Mouse (Mus musculus): Measurements from ENCODE around the gene Trio. TPM values are rescaled to one million over a fixed set of nuclear protein-coding genes. Genes with fewer than 3 reads are reported as not detected.

The Trio gene
- polyA plus RNA-seq, 1 experiment from 2014 or later, result 38.1 TPM

- Histone ChIP-seq H3K4me3 (ENCODE audit: low read depth, low read length) (no peak overlapping the region), H3K4me1 (ENCODE audit: control insufficient read depth, insufficient read depth, low read length) (peaks cover 8% of the 10 kb centered on the region; the same call in 1 of the 2 replicates), H3K9me3 (replicated peaks; ENCODE audit: control insufficient read depth, low read length) (no peaks in the 10 kb centered on the region), H3K27me3 (replicated peaks; ENCODE audit: control insufficient read depth, insufficient read depth, low read length) (no peaks in the 10 kb centered on the region), H3K9ac (ENCODE audit: low read length) (no peak overlapping the region), H3K27ac (ENCODE audit: low read depth, low read length) (no peak overlapping the region), H3K4me2 (ENCODE audit: low read length) (no peak overlapping the region), H3K36me3 (ENCODE audit: control insufficient read depth, insufficient read depth, low read length) (no peaks in the 10 kb centered on the region)
- 47% methylated on average over 9 of the region's 9 CpGs for WGBS
- no peak for DNase-seq (ENCODE audit: low spot score)
- no peak for ATAC-seq
Observed at GRCm38 (mm10) chr15:27682619-27683018, 343.0 kb downstream of the Trio start.

GRCm38 (mm10) chr15:27681419-27682187, 344.0 kb downstream of the Trio start, which contains the start of gene Otulinl:
TSS of gene Otulinl (minus strand) at chr15:27681579.
- Histone ChIP-seq H3K9ac (ENCODE audit: low read length) (peak within 1 kb of the TSS; percentile 68), H3K4me3 (ENCODE audit: low read depth, low read length) (peak within 1 kb of the TSS; percentile 63), H3K27ac (ENCODE audit: low read depth, low read length) (peak within 1 kb of the TSS; percentile 11; the same call in 1 of the 2 replicates), H3K27me3 (replicated peaks; ENCODE audit: control insufficient read depth, insufficient read depth, low read length) (no peaks in the 10 kb centered on the region), H3K36me3 (ENCODE audit: control insufficient read depth, insufficient read depth, low read length) (no peaks in the 10 kb centered on the region), H3K9me3 (replicated peaks; ENCODE audit: control insufficient read depth, low read length) (no peaks in the 10 kb centered on the region), H3K4me1 (ENCODE audit: control insufficient read depth, insufficient read depth, low read length) (peaks cover 8% of the 10 kb centered on the region; the same call in 1 of the 2 replicates), H3K4me2 (ENCODE audit: low read length) (peak within 1 kb of the TSS; percentile 86)
- WGBS, result 2% methylated on average over 58 of the region's 59 CpGs
- peak; percentile 100 for ATAC-seq
- peak; percentile 96 for DNase-seq (ENCODE audit: low spot score)

- Histone ChIP-seq H3K4me2 (ENCODE audit: low read length) (peak overlapping the region; percentile 86), H3K9ac (ENCODE audit: low read length) (peak overlapping the region; percentile 68), H3K27me3 (replicated peaks; ENCODE audit: control insufficient read depth, insufficient read depth, low read length) (no peaks in the 10 kb centered on the region), H3K4me3 (ENCODE audit: low read depth, low read length) (peak overlapping the region; percentile 63), H3K9me3 (replicated peaks; ENCODE audit: control insufficient read depth, low read length) (no peaks in the 10 kb centered on the region), H3K36me3 (ENCODE audit: control insufficient read depth, insufficient read depth, low read length) (no peaks in the 10 kb centered on the region), H3K4me1 (ENCODE audit: control insufficient read depth, insufficient read depth, low read length) (peaks cover 8% of the 10 kb centered on the region; the same call in 1 of the 2 replicates), H3K27ac (ENCODE audit: low read depth, low read length) (no peak overlapping the region)
- no peak for ATAC-seq
- WGBS, result 2% methylated on average over 28 of the region's 28 CpGs
- DNase-seq (ENCODE audit: low spot score), result no peak
Observed at GRCm38 (mm10) chr15:27680997-27681396, 344.7 kb downstream of the Trio start.

Other genes with a start within 250 kb of the Trio start
- gene Dnah5, start 177.9 kb upstream of the Trio start, polyA plus RNA-seq (2014; fragmentation: Nextera tagmentation; extraction: Ambion mirVana), result 0.23 and 0.31 TPM in 2 replicates

All from forebrain, embryonic 14.5 days (tissue).